Mouse (Mus musculus) heart, postnatal 4 days (tissue): ENCODE measurements at regions not wholly inside any gene's neighbourhood (a gene's known extent, or its start where the extent isn't known, plus 50 kb on each side); places are given as distances from the start of the nearest gene placed in this dataset.
"Not testable (repeated sequence)": the region's sequence is repeated elsewhere in the genome, so short reads cannot be mapped to it uniquely, and the experiment has no call there.

Source experiments
- DNase-seq: peaks from one replicate; pipeline ENCODE4 v3.0.0; 2021

DNA sequence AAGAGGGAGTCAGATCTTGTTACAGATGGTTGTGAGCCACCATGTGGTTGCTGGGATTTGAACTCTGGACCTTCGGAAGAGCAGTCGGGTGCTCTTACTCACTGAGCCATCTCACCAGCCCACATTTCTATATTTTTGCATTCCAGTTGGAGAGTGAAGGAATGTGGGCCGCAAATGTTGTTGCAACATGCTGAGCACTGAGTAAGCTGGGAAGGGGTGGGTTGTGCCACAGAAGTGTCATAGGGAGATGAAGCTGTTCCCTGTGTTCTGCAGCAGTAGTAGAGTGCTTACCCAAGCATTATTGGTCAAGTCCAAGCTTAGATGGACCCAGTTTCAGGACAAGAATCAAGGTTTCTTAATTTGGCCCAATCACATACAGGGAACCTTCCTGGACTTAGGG, 169.1 kb upstream of the Cdkn3 start:
- no peak for DNase-seq

DNA sequence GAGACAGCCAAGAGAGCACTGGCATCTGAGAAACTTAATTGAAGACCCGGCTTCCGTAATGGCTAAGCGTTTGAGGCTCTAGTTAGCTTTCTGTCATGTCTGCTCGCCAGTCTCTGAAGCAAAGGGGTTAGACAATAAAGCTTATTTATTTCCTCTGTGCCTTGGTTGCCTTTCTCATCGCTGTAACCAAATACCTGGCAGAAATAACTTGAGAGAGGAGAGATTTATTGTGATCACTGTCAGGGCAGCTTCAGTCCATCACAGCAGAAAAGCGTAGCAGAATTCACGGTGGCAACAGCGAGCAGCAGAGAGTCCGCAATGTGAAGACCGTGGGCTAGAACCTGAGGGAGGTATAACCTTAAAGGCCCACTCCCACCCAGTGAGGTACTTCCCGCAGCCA, 174.2 kb upstream of the Cdkn3 start:
- DNase-seq = no peak

DNA sequence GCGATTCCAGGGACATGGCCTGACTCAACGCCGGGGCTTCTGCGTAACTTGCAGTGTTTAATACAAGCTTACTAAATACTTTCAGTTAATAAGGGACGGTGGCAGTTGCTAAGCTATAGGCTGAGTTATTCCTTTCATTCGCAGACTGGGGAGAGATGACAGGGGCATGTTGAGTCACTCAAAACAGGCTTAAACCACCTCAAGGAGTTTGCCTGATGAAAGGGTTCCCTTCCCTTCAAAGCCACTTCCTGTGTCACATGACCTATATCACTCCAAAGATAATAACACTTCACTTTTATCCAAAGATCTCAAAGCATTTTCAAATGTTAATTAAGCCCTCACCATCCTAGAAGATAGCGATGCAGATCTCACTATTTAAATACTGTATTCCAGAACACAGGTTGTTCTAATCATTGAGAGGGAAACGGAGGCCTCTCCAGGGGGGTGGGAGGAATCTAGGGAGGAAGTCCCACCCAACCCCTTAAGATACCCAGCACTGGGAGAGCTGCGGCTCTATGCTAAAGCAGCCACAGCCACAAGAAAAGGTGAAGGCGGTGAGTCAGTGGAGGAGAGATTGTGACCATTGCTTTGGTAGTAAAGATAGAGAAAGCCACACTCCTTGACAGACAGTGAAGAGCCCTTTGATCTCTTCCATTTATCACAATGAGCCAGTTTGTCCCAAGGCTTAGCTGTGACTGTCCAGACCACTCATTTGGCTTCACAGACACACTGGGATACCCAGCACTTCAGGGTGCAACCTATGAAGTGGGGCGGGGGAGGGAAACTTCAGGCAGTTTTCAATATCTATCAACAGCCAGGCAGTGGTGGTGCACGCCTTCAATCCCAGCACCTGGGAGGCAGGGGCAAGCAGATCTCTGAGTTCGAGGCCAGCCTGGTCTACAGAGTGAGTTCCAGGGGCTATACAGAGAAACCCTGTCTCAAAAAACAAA, 182.0 kb upstream of the Cdkn3 start:
- no peak for DNase-seq

DNA sequence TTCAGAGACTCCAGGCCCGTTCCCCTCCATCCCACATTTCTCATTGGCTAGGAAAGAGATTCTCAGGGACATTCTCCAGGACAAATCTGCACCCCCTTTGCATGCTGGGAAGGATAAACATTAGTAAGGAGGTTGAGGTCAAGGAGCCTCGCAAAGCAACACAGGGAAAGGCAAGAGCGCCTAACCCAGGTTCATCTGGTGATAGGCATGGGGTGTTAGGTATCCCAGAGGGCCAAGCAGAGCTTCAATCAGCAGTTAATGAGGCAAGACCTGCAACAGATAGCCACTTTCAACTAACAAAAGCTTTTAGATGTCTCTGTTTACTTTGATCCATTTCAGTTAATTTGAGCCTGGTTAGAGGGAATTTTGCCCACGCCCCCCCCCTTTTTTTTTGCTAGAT, 184.5 kb upstream of the Cdkn3 start:
- no peak for DNase-seq

DNA sequence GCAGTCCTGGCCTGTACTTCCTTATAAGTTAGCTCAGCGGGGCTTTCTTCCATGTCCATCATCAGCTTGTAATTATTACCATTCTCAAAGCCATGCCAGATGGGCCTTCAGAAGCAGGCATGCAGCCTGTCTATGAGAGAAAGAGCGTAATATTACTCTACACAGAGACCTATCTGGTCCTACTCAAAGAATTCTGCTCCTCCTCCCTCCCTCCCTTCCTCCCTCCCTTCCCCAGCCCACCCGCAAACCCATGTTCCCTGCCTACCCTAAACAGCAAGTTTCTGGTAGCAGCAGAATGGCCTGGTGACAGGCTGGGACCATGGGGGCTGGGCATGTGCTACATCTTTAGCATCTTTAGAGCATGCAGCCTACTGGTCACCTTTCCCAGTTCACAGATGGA, 184.9 kb upstream of the Cdkn3 start:
- DNase-seq = no peak

DNA sequence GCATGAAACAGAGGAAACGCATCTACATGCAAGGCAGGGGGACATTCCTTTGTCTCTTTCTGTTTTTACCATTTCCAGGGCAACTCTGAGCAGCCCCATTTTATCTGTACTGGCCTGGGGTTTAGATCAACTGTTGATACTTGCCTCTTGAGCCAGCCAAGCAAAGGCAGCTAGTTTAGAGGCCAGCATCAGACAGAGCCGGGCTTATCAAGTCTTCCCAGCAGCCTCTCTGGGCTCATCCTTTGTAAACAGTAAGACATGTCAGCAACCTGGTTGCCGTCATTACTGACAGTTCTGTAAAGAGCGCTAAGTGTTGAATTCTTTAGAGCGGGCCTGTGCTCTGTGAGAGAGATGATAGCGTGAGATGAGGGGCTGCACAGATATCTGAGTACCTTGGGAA, 182.9 kb upstream of the Bmp4 start:
- DNase-seq = no peak

DNA sequence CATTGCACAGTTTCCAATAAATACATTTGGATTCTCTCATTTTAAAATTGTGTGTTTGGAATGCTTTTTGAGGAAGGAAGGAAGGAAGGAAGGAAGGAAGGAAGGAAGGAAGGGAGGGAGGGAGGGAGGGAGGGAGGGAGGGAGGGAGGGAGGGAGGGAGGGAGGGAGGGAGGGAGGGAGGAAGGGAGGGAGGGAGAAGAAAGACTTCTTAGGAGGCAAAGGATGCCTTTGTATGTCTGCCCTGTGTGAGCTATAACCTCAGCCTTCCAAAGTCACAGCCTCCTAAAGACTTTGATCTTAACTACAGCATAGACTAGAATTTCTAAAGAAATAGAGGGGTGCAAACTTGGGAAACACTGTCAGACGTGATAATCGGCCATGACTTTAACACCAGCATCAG, 182.5 kb upstream of the Bmp4 start:
- DNase-seq = not testable (repeated sequence)

DNA sequence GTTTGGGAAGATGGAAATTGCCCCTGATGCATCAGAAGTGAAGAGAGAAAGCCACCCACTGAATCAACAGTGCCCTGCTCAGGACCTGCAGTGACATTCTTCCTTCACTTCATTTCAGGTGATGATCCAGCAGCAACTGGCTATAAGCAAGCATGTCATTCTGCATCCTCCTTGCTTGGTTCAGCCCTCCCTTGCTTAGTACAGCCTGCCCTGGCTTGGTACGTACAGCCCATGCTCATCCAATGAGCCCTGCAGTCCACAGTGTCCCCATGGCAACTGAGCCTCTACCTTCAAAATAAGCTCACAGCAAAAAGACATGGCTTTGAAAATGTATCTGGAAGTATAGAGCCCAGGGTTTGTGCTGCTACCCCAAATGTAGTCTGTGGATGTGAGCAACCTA, 181.4 kb upstream of the Bmp4 start:
- DNase-seq = no peak

DNA sequence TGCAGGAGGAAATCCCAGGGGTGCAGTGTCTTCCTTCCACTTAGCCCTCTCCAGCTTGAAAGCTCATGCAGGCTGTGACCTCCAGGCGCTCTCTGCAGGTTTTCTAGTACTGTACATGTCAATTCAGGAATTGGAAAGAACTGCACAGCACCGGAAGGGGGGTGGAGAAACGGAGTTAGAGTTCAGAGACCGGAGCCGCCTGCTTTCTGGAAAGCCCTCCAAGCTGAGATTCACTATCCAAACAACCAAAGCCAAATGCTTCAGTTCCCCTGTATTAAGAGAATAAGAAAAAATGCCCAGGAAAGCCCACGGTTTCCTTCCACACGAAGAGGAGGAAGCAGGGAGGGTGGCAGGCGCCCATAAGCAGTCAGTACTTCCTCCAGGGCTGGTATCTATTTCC, 178.8 kb upstream of the Bmp4 start:
- peak; percentile 10 for DNase-seq

DNA sequence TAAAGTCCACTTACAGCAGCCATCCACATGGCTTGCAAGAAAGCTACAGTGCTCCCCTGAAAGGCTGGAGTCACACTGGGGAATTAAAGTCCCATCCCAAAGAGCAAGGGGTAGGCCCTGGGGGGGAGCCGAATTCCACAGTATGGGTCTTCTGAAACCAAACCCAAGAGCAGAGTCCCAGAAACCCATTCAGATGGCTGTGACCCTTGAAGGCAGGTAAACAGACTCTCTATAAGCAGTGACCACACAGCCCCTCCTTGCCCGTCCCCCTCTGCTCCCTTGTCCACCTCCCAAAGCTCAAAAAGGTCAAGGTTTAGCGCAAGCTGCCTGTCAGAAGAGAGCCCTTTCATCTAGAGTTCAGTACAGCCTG, 176.9 kb upstream of the Bmp4 start:
- no peak for DNase-seq

DNA sequence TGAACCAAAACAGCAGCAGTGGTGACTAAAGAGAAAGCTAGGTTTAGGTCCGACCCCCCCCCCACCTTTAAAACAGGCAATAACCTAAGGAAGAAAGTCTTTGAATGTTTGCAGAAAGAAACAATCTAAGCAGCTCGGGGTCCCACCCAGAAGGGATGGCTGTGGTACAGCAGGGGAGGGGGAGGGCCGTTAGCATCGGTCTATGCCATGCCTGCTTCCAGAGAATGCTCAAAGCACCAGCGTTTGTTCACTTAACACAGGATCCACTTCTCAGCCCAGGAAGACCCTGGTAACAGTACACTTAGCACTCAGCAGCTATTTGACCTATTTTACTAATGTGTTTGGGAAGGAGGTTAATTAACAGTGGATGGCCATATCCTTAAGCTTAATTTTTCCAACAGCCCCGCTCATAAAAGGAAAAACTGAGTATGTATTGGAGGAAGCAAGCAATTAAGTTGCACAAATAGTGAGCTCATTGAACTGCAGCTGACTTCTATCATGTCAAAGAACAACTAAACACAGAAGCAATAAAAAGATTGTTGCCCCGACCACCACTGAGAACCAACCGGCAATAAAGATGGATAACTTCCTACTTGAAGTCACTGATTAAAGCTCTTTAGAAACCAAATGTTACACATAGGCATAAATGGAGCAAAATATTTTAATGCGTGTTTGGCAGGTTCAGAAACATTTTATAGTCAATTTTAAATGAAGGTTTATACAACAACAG, 176.4 kb upstream of the Bmp4 start:
- DNase-seq = no peak

DNA sequence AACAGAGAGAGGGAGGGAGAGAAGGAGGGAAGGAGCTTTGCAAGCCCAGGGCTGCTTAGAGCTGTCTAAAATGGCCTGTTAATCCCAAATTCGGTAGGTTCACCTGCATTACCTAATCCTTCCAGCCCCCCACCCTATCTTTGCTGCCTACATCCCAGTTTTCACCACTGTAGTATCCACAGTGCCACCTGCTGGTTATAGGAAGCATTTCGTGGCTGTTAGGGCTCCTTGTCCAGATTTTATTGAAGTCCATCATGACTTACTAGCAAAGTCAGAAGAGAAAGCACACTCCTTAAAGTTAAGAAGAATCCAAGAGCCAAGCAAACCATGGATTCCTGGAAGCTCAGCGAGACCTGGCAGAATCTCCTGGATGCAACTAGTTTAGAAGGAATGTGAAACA, 174.5 kb upstream of the Bmp4 start:
- DNase-seq = peak; percentile 62

DNA sequence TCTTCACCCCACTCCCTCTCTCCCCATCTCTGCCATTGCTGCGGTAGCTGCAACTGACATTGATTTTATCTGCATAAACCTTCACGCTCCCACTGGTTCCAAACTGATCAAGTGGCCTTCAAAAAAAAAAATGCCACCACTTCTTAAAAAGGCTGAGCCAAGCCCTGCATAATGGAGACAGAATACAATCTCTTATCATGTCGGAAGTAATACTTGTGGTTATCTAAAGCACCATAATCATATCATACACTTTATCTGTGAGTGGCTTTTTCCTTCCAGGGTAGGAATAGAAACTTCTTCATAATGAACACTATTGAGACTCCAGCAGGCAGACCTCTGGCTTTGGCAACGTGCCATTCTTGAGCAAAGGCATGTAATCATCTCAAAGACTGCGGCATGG, 171.5 kb upstream of the Bmp4 start:
- DNase-seq = no peak

DNA sequence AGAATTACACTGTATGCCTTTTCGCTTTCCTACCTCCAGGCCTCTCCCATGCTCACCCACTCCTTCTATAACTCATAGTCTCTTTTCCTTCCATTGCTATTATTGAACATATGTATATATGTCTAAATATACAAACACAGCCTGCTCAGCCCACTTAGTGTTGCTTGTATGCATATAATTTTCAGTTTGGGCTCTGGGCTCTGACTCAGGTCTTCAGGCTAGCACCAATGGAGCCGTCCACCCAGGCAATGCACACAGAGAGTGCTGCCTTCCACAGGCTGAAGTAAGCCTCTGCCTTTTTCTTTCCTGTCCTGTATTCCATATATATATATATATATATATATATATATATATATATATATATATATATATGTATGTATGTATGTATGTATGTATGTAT, 162.8 kb upstream of the Bmp4 start:
- DNase-seq = no peak

DNA sequence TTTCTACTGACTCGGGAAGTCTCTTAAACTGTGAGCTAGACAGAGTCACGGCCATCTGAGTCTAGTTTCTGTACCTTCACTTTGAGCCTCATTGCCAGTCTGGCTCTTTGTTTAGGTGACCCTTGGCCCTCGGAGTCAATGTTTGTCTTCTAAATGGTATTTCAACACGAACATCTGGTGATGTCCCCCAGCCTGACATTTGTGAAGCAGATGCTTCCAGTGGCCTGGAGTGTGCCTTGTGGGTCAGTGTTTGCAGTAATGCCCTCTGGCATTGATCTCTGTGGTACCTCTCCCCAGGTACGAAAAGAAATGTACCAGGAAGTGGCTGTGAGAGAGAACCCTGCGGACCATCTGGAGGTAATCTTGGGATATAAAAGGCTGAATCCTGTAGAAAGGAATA, 155.7 kb upstream of the Bmp4 start:
- no peak for DNase-seq

DNA sequence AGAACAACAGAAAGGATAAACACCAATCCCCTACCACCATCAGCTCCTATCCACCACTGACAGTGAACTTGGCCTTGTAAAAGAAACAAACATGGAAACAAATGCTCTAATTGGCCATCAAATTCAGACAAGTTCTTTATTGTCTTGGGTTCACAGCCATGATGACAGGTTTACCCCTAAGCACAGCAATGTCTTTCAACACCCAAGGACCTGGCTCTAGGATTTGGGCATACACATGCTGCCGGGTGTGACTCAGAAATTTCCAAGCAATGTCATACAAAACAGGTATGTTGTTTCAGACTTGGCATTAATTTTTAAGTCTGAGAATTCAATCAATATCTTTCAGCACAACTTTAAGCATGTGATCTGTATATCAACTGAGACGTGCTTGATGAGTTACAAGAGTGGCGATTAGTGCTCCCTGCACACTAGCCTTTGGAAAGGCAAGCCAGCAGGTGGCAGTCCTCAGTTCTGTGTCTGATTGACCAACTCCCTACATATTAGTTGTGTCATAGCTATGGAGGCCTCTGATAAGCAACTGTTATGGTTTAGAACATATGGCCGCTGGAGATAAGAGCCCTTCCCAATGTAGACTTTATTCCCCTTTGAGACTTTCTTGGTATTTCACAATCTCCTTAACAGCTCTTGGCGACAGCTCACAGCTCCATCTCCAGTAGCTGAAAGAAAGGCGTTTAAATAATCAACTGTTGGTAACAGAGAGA, 149.2 kb upstream of the Bmp4 start:
- DNase-seq = no peak

DNA sequence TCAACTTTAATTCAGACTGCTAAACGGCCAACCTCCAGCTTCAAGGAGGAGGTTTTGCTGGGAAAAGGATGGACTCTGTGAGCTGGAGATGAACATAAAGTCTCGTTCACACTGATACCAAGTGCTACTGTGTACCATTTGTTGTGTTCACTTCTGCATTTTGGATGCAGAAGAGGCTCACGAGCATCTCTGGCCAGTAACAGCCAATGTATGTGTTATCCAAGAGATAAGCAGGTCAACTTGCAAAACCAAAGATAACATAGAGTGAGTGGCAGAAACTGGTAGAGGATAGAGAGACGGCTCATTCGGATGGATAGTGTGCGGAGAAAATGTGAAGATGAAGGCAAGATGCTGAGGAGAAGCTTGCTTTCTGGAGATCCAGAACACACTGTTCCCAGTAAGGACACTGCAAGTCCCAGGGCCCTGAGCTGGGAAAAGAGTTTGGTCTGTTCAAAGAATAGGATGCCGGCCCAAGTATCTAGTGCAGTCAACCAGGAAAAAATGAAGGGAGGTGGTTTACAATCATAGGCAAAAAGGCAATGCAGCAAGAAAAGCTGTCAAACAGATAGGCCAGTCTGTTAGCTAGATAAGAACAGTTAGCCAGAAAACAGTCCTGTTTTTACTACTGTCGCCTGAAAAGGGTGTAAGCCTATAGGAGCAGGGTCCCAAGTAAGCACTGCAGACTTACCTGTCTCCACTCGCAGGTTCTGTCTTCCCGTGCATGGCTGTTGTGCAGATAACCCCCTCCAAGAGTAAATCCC, 145.7 kb upstream of the Bmp4 start:
- no peak for DNase-seq

DNA sequence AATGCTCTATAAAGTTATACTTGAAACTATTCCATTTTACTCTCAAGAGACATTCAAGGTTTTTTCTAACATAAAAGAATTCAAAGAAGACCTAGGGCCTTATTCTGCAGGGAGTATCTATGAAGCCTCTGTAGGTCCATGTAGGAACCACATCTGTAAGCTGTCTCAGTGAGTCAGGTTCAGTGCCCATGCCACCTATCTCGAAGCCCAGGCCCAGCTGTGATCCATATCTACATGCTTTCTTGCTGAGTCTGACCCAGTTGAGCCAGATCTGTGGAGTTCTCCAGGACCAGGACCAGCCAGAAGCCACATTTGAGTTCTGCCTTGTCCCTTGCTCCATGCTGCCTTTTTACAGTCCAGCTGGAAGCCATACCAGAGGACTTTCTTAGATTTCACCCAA, 142.2 kb upstream of the Bmp4 start:
- DNase-seq = no peak

DNA sequence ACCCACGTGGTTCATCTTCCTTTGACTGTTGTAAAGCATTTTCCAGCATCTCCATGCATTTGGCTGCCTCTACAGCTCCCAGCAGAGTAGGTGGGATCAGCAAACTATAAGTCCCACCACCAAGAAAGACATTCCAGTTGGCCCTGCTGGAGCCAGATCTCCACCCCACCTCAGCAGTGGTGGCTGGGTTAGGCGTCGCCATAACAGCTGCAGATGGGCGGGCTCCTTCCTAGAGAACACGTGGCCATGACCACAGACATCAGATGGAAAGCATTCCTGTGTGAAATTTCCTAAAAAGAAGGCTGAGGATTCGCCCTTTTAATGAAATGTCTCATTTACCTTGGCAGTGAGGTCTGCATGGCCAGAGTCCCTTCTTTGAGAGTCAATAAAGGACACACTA, 140.0 kb upstream of the Bmp4 start:
- no peak for DNase-seq

DNA sequence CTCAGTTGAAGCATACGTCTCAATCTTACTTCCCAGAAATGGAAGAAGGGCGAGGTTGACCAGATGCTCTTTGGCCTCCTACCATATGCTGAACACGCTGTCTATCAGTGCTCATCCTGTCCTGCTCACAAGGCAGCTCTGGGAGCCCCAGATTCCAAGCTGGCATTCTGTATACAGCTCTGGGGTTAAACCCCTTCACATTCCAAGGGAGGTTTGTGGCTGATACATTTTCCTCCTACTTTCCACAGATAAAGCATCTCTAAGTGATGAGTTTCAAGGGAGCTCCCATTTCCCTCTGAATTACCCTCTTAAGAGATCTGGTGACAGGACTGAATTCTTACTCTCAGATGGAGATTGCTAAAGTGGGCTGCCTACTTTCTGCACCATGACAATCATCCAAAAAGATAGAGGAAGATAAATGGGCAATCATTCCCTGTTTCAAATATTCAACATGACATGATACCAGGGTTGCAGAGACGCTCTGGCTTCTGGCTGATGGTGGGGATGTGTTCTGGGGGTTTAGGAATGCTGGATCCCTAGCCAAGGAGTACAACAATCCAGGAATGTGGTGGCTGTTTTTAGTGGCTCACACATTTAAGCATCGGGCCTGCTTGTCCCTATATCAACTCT, 138.7 kb upstream of the Bmp4 start:
- DNase-seq = no peak

DNA sequence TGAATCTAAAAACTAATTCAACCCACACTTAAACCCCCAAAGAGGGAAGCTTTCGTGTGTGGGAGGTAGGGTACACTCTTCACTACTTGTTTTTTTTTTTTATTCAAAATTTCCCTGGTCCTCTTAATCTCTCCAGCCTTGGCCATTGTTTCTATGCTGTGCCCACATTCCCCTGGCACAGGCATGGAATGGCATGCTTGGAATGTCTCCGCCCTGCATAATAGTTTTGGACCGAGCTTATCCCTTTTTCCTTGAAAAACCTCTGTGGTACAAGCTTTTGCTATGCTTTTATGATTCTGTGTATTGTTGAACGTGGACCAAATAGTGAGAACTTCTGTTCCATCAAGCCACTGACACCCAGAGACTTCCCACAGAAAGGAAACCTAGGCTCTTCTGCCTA, 126.8 kb upstream of the Bmp4 start:
- no peak for DNase-seq

DNA sequence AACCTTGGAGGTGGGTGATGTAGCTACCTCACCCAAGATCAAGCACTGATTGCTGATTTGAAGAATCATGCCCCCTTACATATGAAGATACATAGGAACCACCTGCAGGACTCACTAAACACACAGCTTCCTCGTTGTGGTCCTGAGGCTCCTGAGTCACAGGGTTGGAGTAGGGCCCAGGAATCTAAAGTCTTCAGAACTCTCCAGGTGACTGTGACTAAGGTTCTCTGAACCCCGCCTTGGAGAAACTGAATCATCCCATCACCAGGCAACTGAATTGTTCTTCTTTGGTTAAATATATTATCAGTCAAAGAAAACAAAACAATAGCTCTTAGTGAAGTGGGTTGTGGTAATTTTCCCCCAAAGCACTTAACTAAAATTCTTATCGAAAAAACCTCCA, 125.8 kb upstream of the Bmp4 start:
- no peak for DNase-seq
